Mouse (Mus musculus) heart, adult 2 months (tissue): ENCODE measurements around the gene Zfp518b. TPM values are rescaled to one million over a fixed set of nuclear protein-coding genes. Genes with fewer than 3 reads are reported as not detected.

Experiments
- DNase-seq, 2 experiments: peaks; one replicate each; pipeline ENCODE4 v3.0.0; 2021
- H3K27ac ChIP-seq: fragments of 200-600 bp; 2 replicates; pipeline ENCODE4 v1.8.1; 2022
- H3K27me3 ChIP-seq: fragments of 200-500 bp; 2 replicates; pipeline ENCODE4 v1.6.1; 2012; ENCODE audit warnings: mild to moderate bottlenecking, low read length, inconsistent platforms, mixed read lengths; ENCODE audit not compliant: control insufficient read depth, insufficient read depth
- H3K36me3 ChIP-seq: fragments of 200-500 bp; 2 replicates; pipeline ENCODE4 v1.6.1; 2012; ENCODE audit warnings: low read length, inconsistent platforms; ENCODE audit not compliant: control insufficient read depth, insufficient read depth
- H3K4me1 ChIP-seq: fragments of 200-500 bp; 2 replicates; pipeline ENCODE4 v1.6.1; 2011; ENCODE audit warnings: low read length; ENCODE audit not compliant: control insufficient read depth, insufficient read depth
- H3K4me3 ChIP-seq: fragments of 200-600 bp; 2 replicates; pipeline ENCODE4 v1.8.1; 2022
- H3K79me2 ChIP-seq: fragments of 200-500 bp; replicated peaks from 2 replicates; pipeline ENCODE4 v1.6.1; 2012; ENCODE audit warnings: mild to moderate bottlenecking, inconsistent platforms, low read length, moderate library complexity, mixed read lengths; ENCODE audit not compliant: control insufficient read depth, insufficient read depth
- H3K9ac ChIP-seq: fragments of 200-500 bp; 2 replicates; pipeline ENCODE4 v1.6.1; 2012; ENCODE audit warnings: low read depth, mild to moderate bottlenecking, control low read depth, inconsistent platforms, low read length, mixed read lengths
- CTCF ChIP-seq: fragments of 200-600 bp; IDR thresholded peaks from 2 replicates; pipeline ENCODE4 v1.8.1; 2022; ENCODE audit warnings: antibody characterized with exemption, mild to moderate bottlenecking, moderate library complexity
- EP300 ChIP-seq: fragments of 200-500 bp; IDR thresholded peaks from 2 replicates; pipeline ENCODE4 v1.6.1; 2011; ENCODE audit warnings: low read depth, low read length, control low read depth; ENCODE audit not compliant: insufficient read depth
- POLR2A ChIP-seq: fragments of 200-500 bp; IDR thresholded peaks from 2 replicates; pipeline ENCODE4 v1.6.1; 2011; ENCODE audit warnings: mild to moderate bottlenecking, low read depth, low read length, control low read depth; ENCODE audit not compliant: insufficient read depth
- WGBS: fragments of 180-500 bp; shearing (Covaris S2); methylation state at CpG from one replicate; pipeline ENCODE4 v1.1.7; 2018; 5-methylcytosine and 5-hydroxymethylcytosine counted together
- intact Hi-C: fragments of 180-260 bp; cut with DNase I; formaldehyde crosslinking; loops from one replicate; pipeline ENCODE4 v1.15.1; 2025
- polyA plus RNA-seq: library from polyadenylated mRNA; depleted of rRNA; stranded (reverse); fragments of >200 nt; gene quantifications from 2 replicates; pipeline ENCODE4 v1.2.3, GENCODE M21; 2012
- total RNA-seq, 2 experiments: library from RNA; stranded (reverse); gene quantifications; 2 replicates each; pipeline ENCODE4 v1.2.3; 2021

The Zfp518b gene
- total and polyA plus RNA-seq, 3 experiments, result 1.4 to 4.8 (median 4.0) TPM

- H3K4me3 ChIP-seq, result no peak overlapping the region
- H3K79me2 ChIP-seq, result no peaks in the 10 kb centered on the region
- H3K36me3 ChIP-seq, result no peaks in the 10 kb centered on the region
- no peak overlapping the region for H3K27ac ChIP-seq
- TF ChIP-seq CTCF, result no peak
- TF ChIP-seq POLR2A, result no peak
- no peak for TF ChIP-seq EP300
- H3K9ac ChIP-seq, result no peak overlapping the region
- DNase-seq, result no peak
- intact Hi-C loops, result no loop called here
- no peaks in the 10 kb centered on the region for H3K27me3 ChIP-seq
- H3K4me1 ChIP-seq, result no peaks in the 10 kb centered on the region
These were observed 43.1 kb downstream of the Zfp518b start for GRCm38 (mm10) chr5:38641526-38641925.

GRCm38 (mm10) chr5:38636301-38636749, 48.3 kb downstream of the Zfp518b start:
- no peak for DNase-seq
- 55% methylated on average over 5 of the region's 5 CpGs for WGBS
- no peaks in the 10 kb centered on the region for H3K27me3 ChIP-seq
- no peak overlapping the region for H3K27ac ChIP-seq
- intact Hi-C loops, result no loop called here
- H3K4me1 ChIP-seq, result no peaks in the 10 kb centered on the region
- no peak for TF ChIP-seq CTCF
- TF ChIP-seq EP300, result no peak
- no peak for TF ChIP-seq POLR2A
- no peaks in the 10 kb centered on the region for H3K36me3 ChIP-seq
- no peak overlapping the region for H3K4me3 ChIP-seq
- no peaks in the 10 kb centered on the region for H3K79me2 ChIP-seq
- H3K9ac ChIP-seq, result no peak overlapping the region

GRCm38 (mm10) chr5:38635696-38636095, 48.9 kb downstream of the Zfp518b start:
- H3K36me3 ChIP-seq, result no peaks in the 10 kb centered on the region
- intact Hi-C loops, result no loop called here
- no peaks in the 10 kb centered on the region for H3K4me1 ChIP-seq
- no peak overlapping the region for H3K4me3 ChIP-seq
- WGBS, result 93% methylated on average over 1 of the region's 1 CpGs
- no peaks in the 10 kb centered on the region for H3K27me3 ChIP-seq
- no peak for DNase-seq
- H3K27ac ChIP-seq, result no peak overlapping the region
- no peaks in the 10 kb centered on the region for H3K79me2 ChIP-seq
- no peak for TF ChIP-seq EP300
- TF ChIP-seq CTCF, result no peak
- TF ChIP-seq POLR2A, result no peak
- H3K9ac ChIP-seq, result no peak overlapping the region

GRCm38 (mm10) chr5:38634321-38635164, 50.1 kb downstream of the Zfp518b start:
- no peaks in the 10 kb centered on the region for H3K36me3 ChIP-seq
- H3K79me2 ChIP-seq, result no peaks in the 10 kb centered on the region
- no peak for TF ChIP-seq POLR2A
- TF ChIP-seq CTCF, result no peak
- TF ChIP-seq EP300, result no peak
- no peak overlapping the region for H3K4me3 ChIP-seq
- no peak overlapping the region for H3K27ac ChIP-seq
- no peak overlapping the region for H3K9ac ChIP-seq
- DNase-seq, result peak in 1 of 2 experiments; percentile 27
- intact Hi-C loops, result no loop called here
- no peaks in the 10 kb centered on the region for H3K27me3 ChIP-seq
- WGBS, result 61% methylated on average over 11 of the region's 11 CpGs
- H3K4me1 ChIP-seq, result no peaks in the 10 kb centered on the region

- no peak overlapping the region for H3K27ac ChIP-seq
- WGBS, result 62% methylated on average over 13 of the region's 13 CpGs
- H3K4me1 ChIP-seq, result no peaks in the 10 kb centered on the region
- H3K4me3 ChIP-seq, result no peak overlapping the region
- no peaks in the 10 kb centered on the region for H3K27me3 ChIP-seq
- peak; percentile 45 to 63 for DNase-seq
- H3K36me3 ChIP-seq, result no peaks in the 10 kb centered on the region
- intact Hi-C loops, result loop anchor here (1.0 to 2.0 kb wide), 2 partner anchors 52 to 325 kb away; no protein-coding TSS in a partner anchor
- TF ChIP-seq EP300, result no peak
- TF ChIP-seq CTCF, result peak; percentile 83
- H3K79me2 ChIP-seq, result no peaks in the 10 kb centered on the region
- no peak overlapping the region for H3K9ac ChIP-seq
These were observed 51.9 kb downstream of the Zfp518b start for GRCm38 (mm10) chr5:38632463-38633449.

- Histone ChIP-seq H3K4me1 (no peaks in the 10 kb centered on the region), H3K9ac (no peak overlapping the region), H3K79me2 (no peaks in the 10 kb centered on the region), H3K4me3 (no peak overlapping the region), H3K27ac (no peak overlapping the region), H3K36me3 (no peaks in the 10 kb centered on the region), H3K27me3 (no peaks in the 10 kb centered on the region)
- no peak for DNase-seq
- WGBS, result 27% methylated on average over 2 of the region's 2 CpGs
- TF ChIP-seq POLR2A (no peak), CTCF (no peak), EP300 (no peak)
- intact Hi-C loops, result no loop called here
These were observed 56.6 kb downstream of the Zfp518b start for GRCm38 (mm10) chr5:38628023-38628422.
